Mouse (Mus musculus): ENCODE measurements around the gene Tapbp. TPM values are rescaled to one million over a fixed set of nuclear protein-coding genes. Genes with fewer than 3 reads are reported as not detected.
"Not testable (repeated sequence)": the region's sequence is repeated elsewhere in the genome, so short reads cannot be mapped to it uniquely, and the experiment has no call there.

The Tapbp gene
- total RNA-seq, 2 experiments from 2014 or later = 72.3 to 78.5 TPM

DNA sequence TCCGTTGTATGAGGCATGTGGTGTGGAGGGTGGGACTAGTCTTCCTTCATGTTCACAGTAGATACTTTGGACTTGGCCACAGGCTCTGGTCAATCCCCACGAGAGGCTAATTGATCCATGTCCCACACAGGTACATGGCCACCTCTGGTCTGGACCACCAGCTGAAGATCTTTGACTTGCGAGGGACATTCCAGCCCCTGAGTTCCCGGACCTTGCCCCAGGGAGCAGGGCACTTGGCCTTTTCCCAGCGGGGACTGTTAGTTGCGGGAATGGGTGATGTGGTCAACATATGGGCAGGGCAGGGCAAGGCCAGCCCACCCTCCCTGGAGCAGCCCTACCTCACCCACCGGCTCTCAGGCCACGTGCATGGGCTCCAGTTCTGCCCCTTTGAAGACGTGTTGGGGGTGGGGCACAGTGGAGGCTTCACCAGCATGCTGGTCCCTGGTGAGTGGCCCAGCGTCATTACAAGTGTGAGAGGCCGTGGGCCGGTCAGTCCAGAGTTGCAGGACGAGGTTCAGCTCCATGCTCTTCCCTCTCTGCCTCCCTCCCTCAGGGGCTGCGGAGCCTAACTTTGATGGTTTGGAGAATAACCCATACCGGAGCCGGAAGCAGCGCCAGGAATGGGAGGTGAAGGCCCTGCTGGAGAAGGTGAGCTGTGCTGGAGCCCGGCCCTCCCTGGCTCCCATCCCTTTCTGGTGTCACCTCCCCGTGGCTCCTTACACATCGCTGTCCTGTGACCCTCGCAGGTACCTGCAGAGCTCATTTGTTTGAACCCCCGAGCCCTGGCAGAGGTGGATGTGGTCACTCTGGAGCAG, 32.6 kb downstream of the Tapbp start:
- no peak for DNase-seq

DNA sequence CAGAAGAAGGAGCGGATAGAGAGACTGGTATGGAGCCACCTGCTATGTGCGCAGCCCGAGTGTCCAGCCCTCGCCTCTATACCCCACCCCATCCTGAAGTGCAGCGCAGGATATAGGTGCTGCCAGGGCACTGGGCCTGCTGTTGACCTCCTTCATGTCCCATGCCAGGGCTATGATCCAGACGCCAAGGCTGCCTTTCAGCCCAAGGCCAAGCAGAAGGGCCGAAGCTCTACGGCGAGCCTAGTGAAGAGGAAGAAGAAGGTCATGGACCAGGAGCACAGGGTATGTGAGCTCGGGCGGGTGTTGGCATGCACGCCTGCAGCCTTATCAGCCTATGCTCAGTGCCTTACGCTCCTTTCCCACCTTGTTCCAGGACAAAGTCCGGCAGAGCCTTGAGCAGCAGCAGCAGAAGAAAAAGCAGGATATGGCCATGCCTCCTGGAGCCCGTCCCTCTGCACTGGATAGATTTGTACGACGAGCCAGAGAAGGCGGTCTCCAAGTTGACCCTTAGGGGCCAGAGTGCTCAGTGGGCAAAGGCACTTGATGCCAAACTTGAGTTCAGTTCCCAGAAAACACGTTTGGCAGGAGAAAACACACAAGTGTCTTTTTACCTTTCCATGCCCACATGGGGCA, 33.3 kb downstream of the Tapbp start:
- no peak for DNase-seq

DNA sequence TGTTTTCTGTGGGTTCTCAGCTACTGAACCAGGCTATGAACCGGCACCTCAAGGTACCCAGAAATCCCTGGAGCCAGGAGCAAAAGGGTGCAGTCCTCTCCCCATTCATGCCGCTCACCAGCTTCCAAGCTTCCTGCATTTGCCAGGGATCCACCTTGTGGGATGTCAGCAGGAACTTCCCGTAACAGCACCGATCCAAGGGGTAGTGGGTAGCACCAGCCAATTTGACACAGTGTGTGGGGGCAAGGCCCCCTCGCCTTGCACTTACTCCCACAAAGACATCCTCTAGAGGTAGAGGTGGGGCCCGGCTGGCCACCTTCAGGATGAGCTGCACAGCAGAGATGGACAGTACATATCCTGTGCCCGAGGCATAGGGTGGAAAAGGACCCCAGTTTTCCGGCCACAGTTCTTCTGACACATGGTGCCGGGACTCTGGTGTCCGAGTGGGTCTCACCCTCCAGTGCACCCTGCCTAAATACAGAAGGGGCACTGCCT, 34.5 kb downstream of the Tapbp start:
- no peak for DNase-seq

DNA sequence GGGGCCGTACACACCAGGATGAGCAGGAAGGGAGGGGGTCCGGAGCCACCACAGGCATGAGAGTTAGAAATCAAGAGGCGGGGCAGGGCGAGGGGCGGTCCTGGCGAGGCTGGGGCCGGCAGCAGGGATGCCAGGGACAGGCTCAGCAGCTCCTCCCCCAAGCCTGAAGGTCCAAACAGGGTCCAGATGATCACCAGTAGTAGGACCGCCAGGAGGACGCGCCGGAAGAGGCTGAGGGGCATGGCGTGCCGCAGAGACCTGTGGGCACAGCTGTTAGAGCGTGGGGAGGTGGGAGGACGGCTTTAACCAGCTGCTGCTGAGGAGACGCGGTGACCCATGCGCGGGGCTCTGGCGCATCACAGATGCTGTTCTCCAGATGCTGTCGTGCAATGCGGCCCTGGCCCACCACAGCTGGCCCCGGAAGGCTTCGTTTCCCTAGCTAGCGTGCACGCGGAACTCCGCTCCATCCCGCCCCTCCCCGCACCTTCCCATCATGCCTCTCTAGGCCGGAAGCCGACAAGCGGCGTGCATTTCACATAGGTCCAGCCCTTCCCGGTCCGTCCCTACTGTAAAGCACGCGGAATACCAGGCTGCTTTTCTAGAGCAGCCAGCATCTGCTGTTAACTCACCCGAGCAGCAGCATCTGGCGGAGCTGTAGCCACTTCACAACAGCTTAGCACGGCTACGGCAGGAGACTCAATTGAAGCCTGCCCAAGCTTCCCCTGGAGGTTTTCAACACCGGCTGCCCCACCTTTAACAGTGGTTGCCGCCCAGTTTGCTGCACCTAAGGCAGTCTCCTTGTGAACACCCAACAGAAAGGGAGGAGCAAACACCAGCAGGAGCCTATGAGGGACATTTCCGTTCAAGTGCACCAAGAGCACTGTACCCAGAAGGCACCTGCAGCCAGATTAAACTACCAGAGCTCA, 35.6 kb downstream of the Tapbp start, which contains the start of gene B3galt4:
TSS of gene B3galt4 (minus strand) at position 468 of the 926 bp plus-strand sequence.
- peak; percentile 78 for DNase-seq

DNA sequence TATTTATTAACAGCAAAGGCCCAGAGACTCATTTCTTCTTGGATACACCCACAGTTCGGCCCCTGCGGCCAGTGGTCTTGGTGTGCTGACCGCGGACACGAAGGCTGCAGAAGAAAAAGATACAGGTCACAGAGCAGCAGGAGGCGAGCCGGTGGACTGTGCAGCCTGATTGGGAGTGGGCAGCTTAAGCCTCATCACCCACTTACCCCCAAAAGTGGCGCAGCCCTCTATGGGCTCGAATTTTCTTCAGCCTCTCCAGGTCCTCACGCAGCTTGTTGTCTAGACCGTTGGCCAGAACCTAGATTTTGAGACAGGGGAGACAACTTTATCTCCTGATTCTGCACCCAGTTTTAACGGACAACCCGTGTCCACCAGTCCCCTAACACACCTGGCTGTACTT, 36.3 kb downstream of the Tapbp start:
- DNase-seq = not testable (repeated sequence)

DNA sequence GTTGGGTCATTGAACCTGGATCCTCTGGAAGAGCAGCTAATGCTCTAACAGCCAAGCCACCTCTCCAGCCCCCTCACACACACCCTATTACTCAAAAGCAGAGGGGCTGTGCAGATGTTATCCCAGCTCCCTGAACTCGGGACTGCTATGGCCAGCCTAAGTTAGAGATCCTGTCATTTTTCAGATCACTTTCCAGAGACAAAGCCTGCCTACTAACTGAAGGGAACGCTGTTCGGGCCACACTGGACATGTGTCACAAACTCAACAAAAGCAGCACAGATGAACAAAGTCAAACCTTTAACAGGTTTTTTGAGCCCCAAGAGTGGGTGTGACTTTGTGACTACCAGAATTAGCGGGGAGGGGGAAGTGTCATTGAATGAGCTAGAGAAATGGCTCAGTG, 37.2 kb downstream of the Tapbp start:
- no peak for DNase-seq

DNA sequence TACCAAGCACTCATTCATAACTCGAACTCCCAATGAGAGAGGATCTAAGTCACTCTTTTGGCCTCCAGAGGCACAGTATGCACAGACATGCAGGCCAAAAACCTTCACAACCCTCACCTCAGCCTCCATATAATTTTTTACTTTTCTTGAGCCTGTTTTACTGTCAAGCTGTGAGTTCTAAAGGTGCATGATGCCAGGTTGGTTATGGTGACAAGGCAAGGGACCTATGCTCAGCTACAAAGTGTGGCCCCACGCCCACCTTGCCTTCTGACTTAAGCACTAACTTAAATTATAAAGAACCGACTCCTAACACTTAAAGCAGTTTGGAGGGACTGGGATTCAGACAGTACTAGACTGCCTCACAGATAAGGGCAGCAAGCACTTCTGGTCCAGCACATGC, 37.6 kb downstream of the Tapbp start:
- DNase-seq = peak; percentile 4

DNA sequence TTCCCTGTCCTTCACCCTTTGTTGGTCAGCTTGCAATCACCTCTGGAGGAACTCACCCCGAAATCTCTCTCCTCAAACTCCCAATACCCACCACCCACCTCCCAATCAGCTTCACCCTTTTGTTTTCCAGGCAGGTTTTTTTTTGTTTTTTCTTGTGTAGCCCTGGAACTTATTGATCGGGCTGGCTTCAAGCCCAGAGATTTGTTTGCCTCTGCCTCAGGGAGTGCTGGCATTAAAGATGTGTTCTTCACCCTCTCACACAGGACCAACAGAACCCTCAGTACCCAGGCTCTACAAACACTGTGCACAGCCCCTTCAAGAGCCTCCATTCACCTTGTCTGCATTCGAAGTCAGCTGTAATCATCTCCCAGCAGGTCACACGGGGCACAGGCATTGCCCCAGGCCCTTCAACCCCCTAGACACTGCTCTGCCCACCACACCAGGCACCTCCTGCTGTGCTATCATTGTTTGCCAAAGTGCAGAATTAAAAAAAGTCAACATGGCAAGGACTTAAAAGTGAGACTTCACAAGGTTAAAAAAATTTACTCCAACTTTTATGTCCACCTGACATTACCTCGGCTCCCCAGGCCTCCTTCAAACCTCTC, 38.4 kb downstream of the Tapbp start:
- peak; percentile 5 for DNase-seq

DNA sequence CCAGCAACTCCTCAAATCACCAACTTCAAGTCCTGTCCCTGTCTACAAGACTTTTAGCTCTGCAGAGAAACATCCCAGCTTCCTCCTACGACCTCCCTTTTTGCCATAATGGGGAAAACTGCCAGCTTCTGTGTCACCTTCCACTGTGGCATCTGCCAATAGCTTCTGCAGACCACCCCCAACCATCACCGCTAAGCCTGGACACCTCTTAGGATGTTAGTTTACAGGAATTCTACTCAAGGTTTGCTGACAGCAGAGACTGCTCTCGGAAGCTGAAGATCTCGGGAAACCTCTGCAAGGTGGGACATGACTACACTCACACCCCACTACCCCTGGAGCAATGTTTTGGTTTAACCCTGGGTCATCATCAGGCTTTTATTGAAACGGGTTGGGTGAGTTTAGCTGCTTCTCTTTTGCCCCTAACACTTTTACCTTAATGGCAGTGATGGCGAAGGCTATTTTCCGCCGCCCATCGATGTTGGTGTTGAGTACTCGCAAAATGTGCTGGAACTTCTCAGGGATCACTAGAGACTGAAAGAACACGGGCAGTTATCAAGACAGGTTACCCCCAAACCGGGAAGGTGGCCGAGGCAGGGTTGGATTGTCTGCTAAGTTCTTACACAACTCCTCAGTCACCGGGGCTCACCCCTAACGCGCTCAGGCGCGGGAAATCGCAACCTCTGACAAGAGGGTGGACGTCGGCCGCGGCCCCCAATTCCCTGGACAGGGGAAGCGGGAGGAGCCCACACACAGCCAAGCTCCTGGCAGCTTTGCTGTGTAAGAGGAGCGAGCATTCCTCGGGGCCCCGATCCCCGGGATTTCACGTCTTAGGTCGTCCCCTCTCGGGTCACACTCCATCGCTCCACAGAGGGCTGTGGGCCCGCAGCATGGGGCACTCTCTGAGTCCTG, 39.2 kb downstream of the Tapbp start:
- DNase-seq = peak; percentile 7

DNA sequence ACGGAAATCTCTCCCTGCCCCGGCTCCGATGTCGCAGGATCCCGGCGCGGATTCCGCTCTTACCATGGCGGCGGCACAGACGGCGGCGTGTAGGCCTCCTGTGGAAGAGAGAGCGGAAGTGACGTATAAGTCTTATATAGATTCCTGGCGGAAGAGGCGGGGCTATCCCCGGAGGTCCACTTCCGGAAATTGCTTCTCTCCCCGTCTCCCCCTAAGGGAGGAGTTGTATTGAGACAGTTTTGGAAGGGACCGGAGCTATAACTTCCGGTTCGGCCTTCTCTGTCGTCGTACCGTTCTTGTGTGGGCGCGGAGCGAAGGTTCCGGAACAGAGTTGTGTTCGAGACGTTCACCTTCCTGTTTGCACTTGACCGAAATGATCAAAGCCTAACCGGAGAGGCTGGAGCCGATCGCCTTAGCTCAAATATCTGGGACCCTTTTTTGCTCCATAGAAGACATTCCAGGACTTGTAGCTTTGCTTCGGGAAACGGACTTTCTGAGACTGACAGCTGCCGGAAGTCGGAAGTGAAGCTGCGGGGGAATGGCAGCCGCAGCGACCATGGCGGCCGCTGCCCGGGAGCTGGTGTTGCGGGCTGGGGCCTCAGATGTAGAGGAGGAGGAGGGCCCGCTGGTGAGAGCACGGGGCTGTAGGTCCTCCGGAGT, 40.0 kb downstream of the Tapbp start, which contains the start of the genes Vps52 and Rps18:
TSS of gene Vps52 (plus strand) at position 258 of the 660 bp plus-strand sequence.
TSS of gene Rps18 (minus strand) at position 447 of the 660 bp plus-strand sequence.
- peak; percentile 97 for DNase-seq

DNA sequence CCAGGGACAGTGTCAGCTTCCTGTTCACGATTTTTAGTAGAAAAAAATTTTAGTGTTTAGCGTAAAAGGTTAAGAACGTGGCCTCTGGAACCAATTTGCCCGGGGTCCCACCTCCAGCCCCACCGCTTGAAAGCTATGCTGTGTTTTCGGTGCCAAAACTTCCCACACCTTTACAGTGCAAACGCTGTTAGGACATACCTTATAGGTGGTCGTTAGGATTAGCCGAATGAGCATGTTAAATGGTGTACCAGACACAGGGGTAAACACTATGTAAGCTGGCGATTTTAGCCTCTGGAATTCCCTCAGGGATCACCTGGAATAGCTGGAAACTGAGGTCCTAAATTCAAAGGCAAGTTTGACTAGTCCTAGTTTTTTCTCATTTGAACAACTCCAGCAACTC, 40.6 kb downstream of the Tapbp start:
- DNase-seq = no peak

DNA sequence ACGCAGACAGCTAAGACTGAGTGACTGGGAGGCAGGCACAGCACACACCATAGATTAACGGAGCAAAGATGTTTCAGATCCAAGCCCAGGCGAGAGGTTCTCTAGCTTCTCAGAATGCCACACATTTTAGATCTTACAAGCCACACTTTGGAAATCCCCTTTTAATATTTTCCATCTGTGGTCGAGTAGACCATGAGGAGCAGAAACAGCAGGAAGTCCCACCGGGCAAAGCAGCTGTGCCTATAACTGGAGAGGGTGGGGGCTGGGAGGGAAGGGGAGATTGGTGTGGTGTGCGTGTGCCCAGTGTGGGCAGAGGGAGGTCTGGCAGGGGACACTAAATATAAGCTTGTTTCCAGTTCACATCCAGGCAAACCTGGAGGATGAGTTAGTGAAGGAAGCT, 41.8 kb downstream of the Tapbp start:
- DNase-seq = no peak

DNA sequence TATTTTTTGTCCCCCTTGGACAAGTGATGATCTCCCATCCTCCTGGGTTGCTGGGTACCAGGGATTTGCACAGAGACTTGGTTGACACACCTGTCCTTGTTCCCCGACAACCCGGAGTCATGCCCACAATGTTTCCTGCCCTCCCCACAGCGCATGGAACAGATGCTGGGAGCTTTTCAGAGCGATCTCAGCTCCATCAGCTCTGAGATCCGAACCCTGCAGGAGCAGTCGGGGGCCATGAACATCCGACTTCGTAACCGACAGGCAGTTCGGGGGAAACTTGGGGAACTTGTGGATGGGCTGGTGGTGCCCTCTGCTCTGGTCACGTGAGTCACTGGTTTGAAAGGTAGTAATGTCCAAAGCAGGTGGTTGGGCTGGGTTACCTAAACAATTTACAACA, 42.8 kb downstream of the Tapbp start:
- DNase-seq = no peak

DNA sequence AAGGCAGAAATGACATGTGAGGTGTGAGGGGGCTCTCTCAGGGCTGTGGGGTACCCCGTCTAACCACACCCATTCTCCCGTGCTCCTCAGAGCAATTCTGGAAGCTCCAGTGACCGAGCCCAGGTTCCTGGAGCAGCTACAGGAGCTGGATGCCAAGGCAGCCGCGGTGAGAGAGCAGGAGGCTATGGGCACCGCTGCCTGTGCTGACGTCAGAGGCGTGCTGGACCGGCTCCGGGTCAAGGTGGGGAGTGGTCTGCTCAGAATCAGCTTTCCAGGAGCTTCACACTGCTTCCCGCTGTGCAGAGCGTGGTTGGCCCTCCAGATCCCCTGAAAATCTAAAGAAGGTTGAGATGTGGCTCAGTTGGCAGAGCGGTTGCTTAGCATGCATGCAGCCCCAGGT, 43.4 kb downstream of the Tapbp start:
- DNase-seq = peak; percentile 4

DNA sequence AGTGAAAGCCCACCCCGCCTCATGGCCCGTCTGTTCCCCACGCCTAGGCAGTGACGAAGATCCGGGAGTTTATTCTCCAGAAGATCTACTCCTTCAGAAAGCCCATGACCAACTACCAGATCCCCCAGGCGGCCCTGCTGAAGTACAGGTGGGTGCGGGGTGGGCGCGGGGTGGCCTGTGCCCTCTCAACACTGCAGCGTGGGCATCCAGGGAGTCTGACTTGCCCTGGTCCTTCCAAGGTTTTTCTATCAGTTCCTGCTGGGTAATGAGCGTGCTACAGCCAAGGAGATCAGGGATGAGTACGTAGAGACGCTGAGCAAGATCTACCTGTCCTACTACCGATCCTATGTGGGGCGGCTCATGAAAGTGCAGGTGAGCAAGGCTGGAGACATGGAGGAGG, 44.2 kb downstream of the Tapbp start:
- DNase-seq = peak; percentile 4

DNA sequence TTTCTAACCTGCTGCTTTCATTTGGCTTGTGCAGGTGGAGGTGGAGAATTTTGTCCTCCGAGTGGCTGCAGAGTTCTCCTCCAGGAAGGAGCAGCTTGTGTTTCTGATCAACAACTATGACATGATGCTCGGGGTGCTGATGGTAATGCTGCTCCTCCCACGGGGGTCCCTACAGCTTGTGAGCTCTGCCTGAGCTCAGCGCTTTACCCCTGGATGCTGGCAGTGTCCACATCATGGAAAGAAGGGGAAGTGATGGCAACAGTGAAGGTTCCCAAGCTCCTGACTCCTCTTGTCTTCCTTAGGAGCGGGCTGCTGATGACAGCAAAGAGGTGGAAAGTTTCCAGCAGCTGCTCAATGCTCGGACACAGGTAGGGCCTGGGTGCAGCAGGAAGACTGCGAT, 47.2 kb downstream of the Tapbp start:
- DNase-seq = no peak

DNA sequence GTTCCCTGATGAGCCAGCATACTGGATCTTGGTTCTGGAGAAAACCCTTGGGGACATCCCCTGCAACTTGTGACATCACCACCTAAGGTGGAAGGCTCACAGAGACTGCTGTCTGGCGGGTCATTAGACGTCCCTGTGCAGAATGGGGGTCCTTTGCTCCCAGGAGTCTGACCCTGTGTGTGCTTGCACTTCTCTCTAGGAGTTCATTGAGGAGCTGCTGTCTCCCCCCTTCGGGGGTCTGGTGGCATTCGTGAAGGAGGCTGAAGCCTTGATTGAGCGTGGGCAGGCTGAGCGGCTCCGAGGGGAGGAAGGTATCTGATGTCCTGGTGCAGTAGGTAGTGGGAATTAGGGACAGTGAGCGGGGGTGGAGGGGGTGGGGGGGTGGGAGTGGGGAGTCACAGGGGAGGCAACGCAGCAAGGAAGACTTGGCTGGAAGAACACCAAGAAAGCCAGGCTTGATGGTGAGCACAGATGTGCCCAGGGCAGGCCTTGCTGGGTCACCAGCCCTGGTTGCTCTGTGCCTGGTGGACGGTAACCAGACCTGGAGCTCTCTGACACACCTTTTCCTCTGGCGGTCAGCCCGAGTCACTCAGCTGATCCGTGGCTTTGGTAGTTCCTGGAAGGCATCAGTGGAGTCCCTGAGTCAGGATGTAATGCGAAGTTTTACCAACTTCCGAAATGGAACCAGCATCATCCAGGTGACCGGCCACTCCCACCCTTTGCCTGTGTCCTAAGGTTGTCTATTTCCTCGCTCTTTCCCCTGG, 49.6 kb downstream of the Tapbp start:
- no peak for DNase-seq

DNA sequence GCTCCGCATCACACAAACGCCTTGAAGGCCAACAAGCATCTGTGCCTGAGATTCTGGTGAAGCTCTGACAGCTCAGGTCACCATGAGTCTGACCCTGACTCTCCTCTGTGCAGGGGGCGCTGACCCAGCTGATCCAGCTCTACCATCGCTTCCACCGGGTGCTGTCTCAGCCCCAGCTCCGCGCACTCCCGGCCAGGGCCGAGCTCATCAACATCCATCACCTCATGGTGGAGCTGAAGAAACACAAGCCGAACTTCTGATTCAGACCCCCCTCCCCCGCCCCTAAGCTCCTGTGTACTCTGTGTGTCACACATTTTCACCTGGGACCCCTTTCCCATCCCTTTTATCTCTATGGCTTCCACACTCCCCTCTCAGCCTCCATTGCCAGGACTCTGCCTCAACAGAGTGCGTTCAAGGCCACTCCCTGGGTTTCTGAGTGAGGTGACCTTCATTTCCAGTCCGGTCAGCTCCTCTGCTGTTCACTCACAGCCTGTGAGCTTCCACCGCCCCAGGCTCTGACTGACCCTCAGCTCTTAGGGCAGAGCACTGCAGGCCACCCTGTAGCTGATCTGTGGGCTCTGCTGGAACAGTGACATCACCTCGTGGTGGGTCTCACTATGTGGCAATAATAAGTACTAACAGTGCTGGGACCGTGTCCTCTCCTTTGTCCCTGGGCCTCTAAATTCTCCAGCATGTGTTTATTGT, 50.3 kb downstream of the Tapbp start:
- no peak for DNase-seq

DNA sequence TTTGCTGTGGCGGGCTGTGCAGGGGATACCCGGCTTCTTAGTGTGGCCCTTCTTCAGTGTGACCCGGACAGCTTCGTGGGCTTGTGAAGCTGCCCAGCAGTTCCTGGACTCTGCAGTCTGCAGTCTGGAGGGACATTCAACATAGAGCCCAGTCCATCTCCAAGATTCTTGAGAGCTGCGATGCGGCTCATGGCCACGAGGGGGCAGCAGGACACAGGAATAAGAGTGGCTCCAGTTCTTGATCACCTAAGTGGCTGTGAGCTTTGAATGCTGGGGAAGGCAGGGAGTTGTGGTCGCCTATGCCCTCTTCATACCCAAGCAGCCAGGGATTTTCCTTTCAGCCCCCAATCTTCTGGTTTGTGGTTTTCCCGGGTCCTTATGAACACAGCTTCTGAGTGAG, 52.8 kb downstream of the Tapbp start:
- DNase-seq = peak; percentile 84
